Mouse (Mus musculus): Measurements from ENCODE around the gene Susd1. TPM values are rescaled to one million over a fixed set of nuclear protein-coding genes. Genes with fewer than 3 reads are reported as not detected.

The Susd1 gene
- 3.7 and 4.6 TPM in 2 replicates for polyA plus RNA-seq (2012; rRNA removed)

GRCm38 (mm10) chr4:59437990-59438854 is at the start of gene Susd1:
Gene Susd1, minus strand, starts transcription at chr4:59438633.
- no peak for DNase-seq (ENCODE audit: low read depth, low spot score)
- WGBS: 1% methylated on average over 75 of the region's 75 CpGs

DNA sequence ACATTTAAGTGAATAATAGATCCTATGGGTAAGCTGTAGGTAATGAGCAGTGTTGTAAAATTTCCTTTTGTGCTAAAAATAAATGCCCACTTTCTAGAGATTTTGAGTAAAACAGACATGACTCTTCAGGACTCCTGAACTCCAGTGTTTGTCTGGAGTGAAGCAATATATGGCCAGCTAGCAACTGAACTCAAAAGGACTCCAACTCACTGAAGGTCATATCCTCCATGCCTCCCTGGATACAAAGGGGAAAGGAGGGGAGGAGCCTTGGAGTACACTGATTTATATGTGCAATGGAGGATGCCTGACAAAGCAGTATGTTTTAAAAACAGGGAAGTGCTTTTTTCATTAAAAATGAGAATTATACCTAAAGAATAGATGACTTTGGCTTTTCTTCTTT is 32.9 kb upstream of the Susd1 start:
- DNase-seq (ENCODE audit: low read depth, low spot score): no peak

DNA sequence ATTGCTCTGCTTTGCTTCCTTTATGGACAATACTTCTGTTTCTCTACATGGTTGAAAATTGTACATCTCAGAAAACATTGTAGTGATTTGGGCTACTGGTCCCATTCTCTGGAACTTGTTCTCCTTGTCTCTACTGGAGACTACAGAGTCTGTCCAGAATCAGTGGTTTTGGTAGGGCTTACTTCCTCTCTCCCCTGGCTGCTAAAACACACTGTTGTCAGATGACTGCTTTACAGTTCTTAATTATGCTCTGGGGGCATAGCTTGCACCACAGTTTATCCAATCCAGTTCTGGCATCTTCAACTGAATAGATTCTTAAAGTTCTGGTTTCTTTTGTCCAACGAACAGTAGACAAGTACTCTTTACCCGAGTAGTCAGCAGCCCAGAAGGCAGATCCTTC is 27.0 kb upstream of the Susd1 start:
- WGBS: 64% methylated on average over 2 of the region's 2 CpGs
- DNase-seq (ENCODE audit: low read depth, low spot score): no peak

DNA sequence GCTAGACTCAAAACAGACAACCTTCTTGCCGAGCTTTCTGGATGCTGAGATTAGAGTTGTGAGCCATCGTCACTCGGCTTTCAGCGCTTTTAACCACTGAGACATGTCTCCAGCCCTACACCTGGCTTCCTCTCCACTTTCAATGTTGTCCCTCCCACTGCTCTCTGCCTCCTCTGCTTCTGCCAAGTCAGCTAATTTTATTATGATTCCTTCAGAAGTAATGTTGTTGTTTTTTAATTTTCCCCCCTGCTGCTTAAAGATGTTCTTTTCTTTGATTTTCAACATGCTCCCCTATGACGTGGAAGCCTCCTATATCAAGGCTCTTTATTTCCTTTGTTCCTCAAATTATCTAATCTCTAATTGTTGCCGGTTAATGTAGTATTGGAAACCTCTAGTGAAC is 26.2 kb upstream of the Susd1 start:
- no peak for DNase-seq (ENCODE audit: low read depth, low spot score)
- WGBS: 85% methylated on average over 6 of the region's 6 CpGs

GRCm38 (mm10) chr4:59462494-59462893 is 24.1 kb upstream of the Susd1 start:
- 69% methylated on average over 6 of the region's 6 CpGs for WGBS
- DNase-seq (ENCODE audit: low read depth, low spot score): no peak

DNA sequence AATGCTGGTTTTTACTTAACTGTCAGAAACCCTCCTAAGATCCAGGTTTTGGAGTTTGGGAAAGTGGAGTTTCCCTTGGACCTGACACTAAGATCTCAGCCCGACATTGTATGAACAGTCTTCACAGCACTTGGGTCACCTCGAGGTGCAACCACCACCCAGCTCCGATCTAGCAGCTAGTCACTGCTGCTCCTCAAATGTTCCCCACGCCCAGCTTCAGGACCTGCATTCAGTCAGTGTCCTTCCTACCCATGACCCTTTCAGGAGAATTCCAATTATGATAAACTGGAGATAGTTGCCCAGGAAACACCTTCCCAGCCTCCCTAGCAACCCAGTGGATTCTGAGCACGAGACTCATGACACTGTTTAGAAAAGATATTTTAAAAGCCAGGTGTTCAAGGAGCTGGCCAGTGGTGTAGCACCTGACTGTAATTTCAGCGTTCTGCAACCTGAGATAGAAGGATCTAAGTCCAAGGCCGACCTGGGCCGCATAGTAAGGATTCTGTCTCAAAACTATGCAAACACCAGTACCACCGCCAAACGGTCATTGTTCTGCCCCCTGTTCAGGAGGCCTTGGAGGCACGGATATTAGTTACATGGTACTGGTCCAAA is 22.8 kb upstream of the Susd1 start:
- DNase-seq (ENCODE audit: low read depth, low spot score): no peak
- 27% methylated on average over 11 of the region's 11 CpGs for WGBS

- DNase-seq (ENCODE audit: low read depth, low spot score): no peak
- 76% methylated on average over 13 of the region's 13 CpGs for WGBS
These were observed 21.0 kb upstream of the Susd1 start for GRCm38 (mm10) chr4:59459216-59459955.

- WGBS: 13% methylated on average over 9 of the region's 9 CpGs
- DNase-seq (ENCODE audit: low read depth, low spot score): peak; percentile 70
These were observed 19.5 kb upstream of the Susd1 start for GRCm38 (mm10) chr4:59457941-59458340.

- WGBS: 95% methylated on average over 5 of the region's 5 CpGs
- no peak for DNase-seq (ENCODE audit: low read depth, low spot score)
These were observed 18.7 kb upstream of the Susd1 start for GRCm38 (mm10) chr4:59457091-59457490.

DNA sequence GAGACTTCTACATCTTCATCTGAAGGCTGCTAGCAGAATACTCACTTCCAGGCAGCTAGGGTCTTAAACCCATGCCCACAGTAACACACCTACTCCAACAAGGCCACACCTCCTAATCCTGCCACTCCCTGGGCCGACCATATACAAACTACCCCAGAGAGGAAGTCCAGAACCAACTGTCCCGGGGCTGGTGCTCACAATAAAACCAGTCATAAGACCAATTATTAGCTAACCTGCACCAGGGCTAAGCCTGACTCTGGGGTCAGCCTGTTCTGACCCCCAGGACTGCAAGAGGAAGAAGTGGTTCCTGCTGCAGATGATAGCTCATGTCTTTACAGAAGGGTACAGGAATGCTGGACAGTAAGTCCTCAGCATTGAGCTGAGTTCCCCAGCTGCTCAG is 17.0 kb upstream of the Susd1 start:
- DNase-seq (ENCODE audit: low read depth, low spot score): no peak
- 33% methylated on average over 2 of the region's 2 CpGs for WGBS

DNA sequence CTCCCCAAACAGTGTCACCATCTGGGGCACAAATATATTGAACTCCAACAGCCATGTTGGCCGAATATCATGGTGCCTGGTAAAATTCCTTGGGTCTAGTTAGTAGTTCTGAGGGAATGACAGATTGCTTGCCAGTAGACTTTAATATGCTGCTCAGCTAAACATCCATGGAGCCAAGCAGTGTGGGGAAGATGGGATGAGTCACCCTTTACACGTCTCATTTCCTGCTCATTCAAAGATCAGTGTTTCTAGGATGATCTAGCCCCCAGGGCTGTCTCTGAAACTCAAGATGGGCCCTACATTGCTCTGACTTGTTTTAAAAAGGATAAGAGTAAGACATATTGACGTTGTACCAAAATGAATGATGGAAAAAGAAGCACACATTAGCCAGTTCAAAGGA is 15.6 kb upstream of the Susd1 start:
- 57% methylated on average over 3 of the region's 3 CpGs for WGBS
- no peak for DNase-seq (ENCODE audit: low read depth, low spot score)

DNA sequence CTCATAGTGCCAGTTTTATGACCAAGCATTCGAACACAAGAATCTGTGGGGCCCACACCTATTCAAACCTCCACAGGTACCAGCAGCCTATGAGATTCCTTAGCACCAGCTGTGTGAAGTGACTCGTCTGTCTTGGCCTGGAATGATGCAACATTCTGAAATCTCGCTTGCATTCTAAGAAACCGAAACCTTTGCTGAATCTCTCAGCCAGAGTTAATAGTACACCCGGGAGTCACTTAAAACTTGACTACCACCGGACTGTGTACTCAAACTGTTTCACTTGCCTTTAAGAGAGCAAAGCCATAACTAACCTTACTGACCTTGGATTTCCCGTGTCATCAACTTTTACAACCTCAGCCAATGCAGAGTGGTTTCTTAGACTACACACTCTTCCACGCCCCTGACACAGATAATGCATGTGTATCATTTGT is 14.1 kb upstream of the Susd1 start:
- peak; percentile 38 for DNase-seq (ENCODE audit: low read depth, low spot score)
- WGBS: 27% methylated on average over 8 of the region's 8 CpGs

GRCm38 (mm10) chr4:59450906-59451305 is 12.5 kb upstream of the Susd1 start:
- 80% methylated on average over 3 of the region's 3 CpGs for WGBS

GRCm38 (mm10) chr4:59450234-59450854 is 11.9 kb upstream of the Susd1 start:
- WGBS: 67% methylated on average over 6 of the region's 6 CpGs
- no peak for DNase-seq (ENCODE audit: low read depth, low spot score)

More at GRCm38 (mm10) chr4:59450906-59451305, 12.5 kb upstream of the Susd1 start:
- DNase-seq (ENCODE audit: low read depth, low spot score): no peak

DNA sequence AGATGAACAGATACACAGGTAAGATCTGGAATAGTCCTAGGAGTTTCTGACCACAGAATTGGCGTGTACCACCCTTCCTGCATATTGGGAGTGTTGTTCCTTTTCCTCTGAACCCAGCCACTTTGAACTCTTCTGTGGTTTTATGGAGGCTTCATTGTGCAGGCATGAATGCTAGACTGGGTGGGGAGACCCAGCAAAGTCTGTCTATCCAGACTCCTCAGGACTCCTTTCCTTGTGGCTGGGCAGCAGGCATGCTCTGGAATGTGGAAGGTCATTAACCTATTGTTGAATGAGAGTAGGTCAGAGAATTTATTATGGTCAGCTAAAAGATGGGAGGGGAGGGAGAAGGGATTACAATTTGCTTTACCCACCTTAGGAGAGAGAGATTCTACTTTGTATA is 8.9 kb upstream of the Susd1 start:
- whole genome bisulfite sequencing: 93% methylated on average over 1 of the region's 1 CpGs
- no peak for DNase-seq (ENCODE audit: low read depth, low spot score)

DNA sequence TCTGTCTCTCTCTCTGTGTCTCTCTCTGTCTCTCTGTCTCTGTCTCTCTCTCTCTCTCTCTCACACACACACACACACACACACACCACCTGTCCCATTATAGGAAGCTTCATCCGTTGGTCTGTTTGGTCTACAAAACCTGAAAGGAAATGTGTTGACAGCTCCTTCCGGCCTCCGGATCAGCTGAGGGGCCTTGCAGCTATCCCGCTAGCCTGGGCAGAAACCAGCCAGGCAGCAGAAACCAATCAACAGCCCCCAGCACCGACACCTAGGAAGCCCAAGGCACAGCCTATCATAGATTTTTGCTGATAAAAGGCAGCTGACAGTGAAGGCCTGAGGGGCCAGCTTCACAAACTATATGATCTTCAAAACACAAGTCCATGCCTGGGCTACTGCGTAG is 7.1 kb upstream of the Susd1 start:
- 73% methylated on average over 6 of the region's 6 CpGs for WGBS
- DNase-seq (ENCODE audit: low read depth, low spot score): no peak

DNA sequence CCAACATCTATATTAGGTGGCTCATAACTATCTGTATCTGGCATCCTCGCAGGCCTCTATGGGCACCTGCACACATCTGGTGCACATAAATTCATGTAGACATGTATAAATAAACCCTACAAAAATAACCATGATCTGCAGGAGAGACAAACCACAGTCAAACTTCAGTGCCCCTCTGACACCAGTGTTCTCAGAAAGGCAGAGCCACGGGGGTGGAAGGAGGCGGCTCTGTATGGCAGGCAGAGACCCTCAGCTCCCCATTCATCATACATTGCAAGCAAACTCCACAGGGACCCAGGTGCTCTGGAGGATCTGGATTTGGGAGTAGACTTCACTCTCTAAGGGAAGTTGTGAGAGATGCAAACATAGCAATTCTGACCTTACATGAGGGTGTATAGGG is 6.6 kb upstream of the Susd1 start:
- 80% methylated on average over 3 of the region's 3 CpGs for WGBS
- no peak for DNase-seq (ENCODE audit: low read depth, low spot score)

DNA sequence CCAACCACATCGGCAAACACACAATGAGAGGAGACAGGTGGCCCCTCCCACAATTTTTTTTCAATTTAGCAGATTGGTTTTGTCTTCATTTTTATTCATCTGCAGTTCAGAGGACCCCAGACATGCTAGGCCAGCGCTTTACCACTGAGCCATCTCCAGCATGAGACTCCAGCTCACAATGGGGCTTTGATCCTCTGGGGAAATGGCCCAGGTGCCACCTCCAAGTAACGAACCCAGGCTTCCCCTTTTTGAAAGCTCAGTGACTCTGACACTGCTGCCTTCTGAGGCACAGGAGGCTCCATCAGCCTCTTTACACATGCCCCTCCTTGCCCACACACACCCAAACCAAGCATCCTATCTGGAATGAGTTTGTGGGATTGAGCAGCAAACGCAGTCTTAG is 5.7 kb upstream of the Susd1 start:
- no peak for DNase-seq (ENCODE audit: low read depth, low spot score)

GRCm38 (mm10) chr4:59441265-59441664 is 2.8 kb upstream of the Susd1 start:
- no peak for DNase-seq (ENCODE audit: low read depth, low spot score)
- WGBS: 77% methylated on average over 1 of the region's 1 CpGs

More for the DNA sequence above, 5.7 kb upstream of the Susd1 start:
- WGBS: 80% methylated on average over 4 of the region's 4 CpGs

GRCm38 (mm10) chr4:59439960-59440359 is 1.5 kb upstream of the Susd1 start:
- 23% methylated on average over 2 of the region's 2 CpGs for WGBS
- DNase-seq (ENCODE audit: low read depth, low spot score): no peak
